Mouse (Mus musculus): ENCODE results near the gene Nt5c3. TPM values are rescaled to one million over a fixed set of nuclear protein-coding genes. Genes with fewer than 3 reads are reported as not detected.

Gene Nt5c3
- polyA plus RNA-seq, 1 experiment from 2014 or later, result 85.2 TPM

GRCm38 (mm10) chr6:56908397-56908796 is 15.3 kb downstream of the Nt5c3 start:
- no peak overlapping the region for H3K4me3 ChIP-seq (ENCODE audit: low read depth, low read length)
- no peak for DNase-seq (ENCODE audit: low spot score)
- no peak overlapping the region for H3K9ac ChIP-seq (replicated peaks; ENCODE audit: low read length)
- no peak overlapping the region for H3K4me2 ChIP-seq (ENCODE audit: low read depth, low read length)
- no peak overlapping the region for H3K27ac ChIP-seq (replicated peaks; ENCODE audit: low read depth, low read length)
- 96% methylated on average over 2 of the region's 2 CpGs for WGBS
- no peak for ATAC-seq (replicated peaks; ENCODE audit: insufficient number of reproducible peaks, low FRiP score, low TSS enrichment, low read depth)
- H3K4me1 ChIP-seq (ENCODE audit: control insufficient read depth, insufficient read depth, low read length), result no peaks in the 10 kb centered on the region
- no peaks in the 10 kb centered on the region for H3K36me3 ChIP-seq (replicated peaks; ENCODE audit: control insufficient read depth, insufficient read depth, low read depth, low read length)
- H3K27me3 ChIP-seq (ENCODE audit: control insufficient read depth, insufficient read depth, low read length), result no peaks in the 10 kb centered on the region
- no peaks in the 10 kb centered on the region for H3K9me3 ChIP-seq (replicated peaks; ENCODE audit: control insufficient read depth, low read length)

- no peaks in the 10 kb centered on the region for H3K36me3 ChIP-seq (replicated peaks; ENCODE audit: control insufficient read depth, insufficient read depth, low read depth, low read length)
- no peak for DNase-seq (ENCODE audit: low spot score)
- no peak overlapping the region for H3K27ac ChIP-seq (replicated peaks; ENCODE audit: low read depth, low read length)
- WGBS, result 90% methylated on average over 3 of the region's 3 CpGs
- H3K4me1 ChIP-seq (ENCODE audit: control insufficient read depth, insufficient read depth, low read length), result no peaks in the 10 kb centered on the region
- H3K9ac ChIP-seq (replicated peaks; ENCODE audit: low read length), result no peak overlapping the region
- H3K9me3 ChIP-seq (replicated peaks; ENCODE audit: control insufficient read depth, low read length), result no peaks in the 10 kb centered on the region
- no peak for ATAC-seq (replicated peaks; ENCODE audit: insufficient number of reproducible peaks, low FRiP score, low TSS enrichment, low read depth)
- no peak overlapping the region for H3K4me2 ChIP-seq (ENCODE audit: low read depth, low read length)
- H3K4me3 ChIP-seq (ENCODE audit: low read depth, low read length), result no peak overlapping the region
- no peaks in the 10 kb centered on the region for H3K27me3 ChIP-seq (ENCODE audit: control insufficient read depth, insufficient read depth, low read length)
Observed at GRCm38 (mm10) chr6:56907973-56908372, 15.8 kb downstream of the Nt5c3 start.

- DNase-seq (ENCODE audit: low spot score), result no peak
- Histone ChIP-seq H3K9me3 (replicated peaks; ENCODE audit: control insufficient read depth, low read length) (no peaks in the 10 kb centered on the region), H3K9ac (replicated peaks; ENCODE audit: low read length) (no peak overlapping the region), H3K4me3 (ENCODE audit: low read depth, low read length) (no peak overlapping the region), H3K4me1 (ENCODE audit: control insufficient read depth, insufficient read depth, low read length) (no peaks in the 10 kb centered on the region), H3K4me2 (ENCODE audit: low read depth, low read length) (no peak overlapping the region), H3K27me3 (ENCODE audit: control insufficient read depth, insufficient read depth, low read length) (no peaks in the 10 kb centered on the region), H3K27ac (replicated peaks; ENCODE audit: low read depth, low read length) (no peak overlapping the region), H3K36me3 (replicated peaks; ENCODE audit: control insufficient read depth, insufficient read depth, low read depth, low read length) (no peaks in the 10 kb centered on the region)
- ATAC-seq (replicated peaks; ENCODE audit: insufficient number of reproducible peaks, low FRiP score, low TSS enrichment, low read depth), result no peak
- 82% methylated on average over 8 of the region's 8 CpGs for WGBS
Observed at GRCm38 (mm10) chr6:56906121-56906846, 17.4 kb downstream of the Nt5c3 start.

GRCm38 (mm10) chr6:56905486-56905885 is 18.2 kb downstream of the Nt5c3 start:
- WGBS, result 91% methylated on average over 5 of the region's 5 CpGs
- H3K27ac ChIP-seq (replicated peaks; ENCODE audit: low read depth, low read length), result no peak overlapping the region
- H3K4me2 ChIP-seq (ENCODE audit: low read depth, low read length), result no peak overlapping the region
- ATAC-seq (replicated peaks; ENCODE audit: insufficient number of reproducible peaks, low FRiP score, low TSS enrichment, low read depth) (no peak), DNase-seq (ENCODE audit: low spot score) (no peak)
- H3K27me3 ChIP-seq (ENCODE audit: control insufficient read depth, insufficient read depth, low read length), result no peaks in the 10 kb centered on the region
- H3K4me1 ChIP-seq (ENCODE audit: control insufficient read depth, insufficient read depth, low read length), result no peaks in the 10 kb centered on the region
- H3K4me3 ChIP-seq (ENCODE audit: low read depth, low read length), result no peak overlapping the region
- H3K9me3 ChIP-seq (replicated peaks; ENCODE audit: control insufficient read depth, low read length), result no peaks in the 10 kb centered on the region
- H3K36me3 ChIP-seq (replicated peaks; ENCODE audit: control insufficient read depth, insufficient read depth, low read depth, low read length), result no peaks in the 10 kb centered on the region
- H3K9ac ChIP-seq (replicated peaks; ENCODE audit: low read length), result no peak overlapping the region

- 86% methylated on average over 2 of the region's 2 CpGs for WGBS
Observed at GRCm38 (mm10) chr6:56904982-56905381, 18.8 kb downstream of the Nt5c3 start.

GRCm38 (mm10) chr6:56904330-56904729 is 19.4 kb downstream of the Nt5c3 start:
- Histone ChIP-seq H3K9ac (replicated peaks; ENCODE audit: low read length) (no peak overlapping the region), H3K27ac (replicated peaks; ENCODE audit: low read depth, low read length) (no peak overlapping the region), H3K4me3 (ENCODE audit: low read depth, low read length) (no peak overlapping the region), H3K36me3 (replicated peaks; ENCODE audit: control insufficient read depth, insufficient read depth, low read depth, low read length) (no peaks in the 10 kb centered on the region), H3K4me1 (ENCODE audit: control insufficient read depth, insufficient read depth, low read length) (no peaks in the 10 kb centered on the region), H3K9me3 (replicated peaks; ENCODE audit: control insufficient read depth, low read length) (no peaks in the 10 kb centered on the region), H3K4me2 (ENCODE audit: low read depth, low read length) (no peak overlapping the region), H3K27me3 (ENCODE audit: control insufficient read depth, insufficient read depth, low read length) (no peaks in the 10 kb centered on the region)
- WGBS, result 80% methylated on average over 1 of the region's 1 CpGs
- ATAC-seq (replicated peaks; ENCODE audit: insufficient number of reproducible peaks, low FRiP score, low TSS enrichment, low read depth) (no peak), DNase-seq (ENCODE audit: low spot score) (no peak)

More at GRCm38 (mm10) chr6:56904982-56905381, 18.8 kb downstream of the Nt5c3 start:
- Histone ChIP-seq H3K4me3 (ENCODE audit: low read depth, low read length) (no peak overlapping the region), H3K27me3 (ENCODE audit: control insufficient read depth, insufficient read depth, low read length) (no peaks in the 10 kb centered on the region), H3K27ac (replicated peaks; ENCODE audit: low read depth, low read length) (no peak overlapping the region), H3K9ac (replicated peaks; ENCODE audit: low read length) (no peak overlapping the region), H3K36me3 (replicated peaks; ENCODE audit: control insufficient read depth, insufficient read depth, low read depth, low read length) (no peaks in the 10 kb centered on the region), H3K9me3 (replicated peaks; ENCODE audit: control insufficient read depth, low read length) (no peaks in the 10 kb centered on the region), H3K4me1 (ENCODE audit: control insufficient read depth, insufficient read depth, low read length) (no peaks in the 10 kb centered on the region), H3K4me2 (ENCODE audit: low read depth, low read length) (no peak overlapping the region)
- ATAC-seq (replicated peaks; ENCODE audit: insufficient number of reproducible peaks, low FRiP score, low TSS enrichment, low read depth), result no peak
- no peak for DNase-seq (ENCODE audit: low spot score)

GRCm38 (mm10) chr6:56903831-56904230 is 19.9 kb downstream of the Nt5c3 start:
- Histone ChIP-seq H3K9ac (replicated peaks; ENCODE audit: low read length) (no peak overlapping the region), H3K9me3 (replicated peaks; ENCODE audit: control insufficient read depth, low read length) (no peaks in the 10 kb centered on the region), H3K27ac (replicated peaks; ENCODE audit: low read depth, low read length) (no peak overlapping the region), H3K4me3 (ENCODE audit: low read depth, low read length) (no peak overlapping the region), H3K4me2 (ENCODE audit: low read depth, low read length) (no peak overlapping the region), H3K36me3 (replicated peaks; ENCODE audit: control insufficient read depth, insufficient read depth, low read depth, low read length) (no peaks in the 10 kb centered on the region), H3K27me3 (ENCODE audit: control insufficient read depth, insufficient read depth, low read length) (no peaks in the 10 kb centered on the region), H3K4me1 (ENCODE audit: control insufficient read depth, insufficient read depth, low read length) (no peaks in the 10 kb centered on the region)
- ATAC-seq (replicated peaks; ENCODE audit: insufficient number of reproducible peaks, low FRiP score, low TSS enrichment, low read depth), result no peak
- 47% methylated on average over 6 of the region's 6 CpGs for WGBS
- DNase-seq (ENCODE audit: low spot score), result no peak

- Histone ChIP-seq H3K4me3 (ENCODE audit: low read depth, low read length) (no peak overlapping the region), H3K27me3 (ENCODE audit: control insufficient read depth, insufficient read depth, low read length) (no peaks in the 10 kb centered on the region), H3K9me3 (replicated peaks; ENCODE audit: control insufficient read depth, low read length) (no peaks in the 10 kb centered on the region), H3K9ac (replicated peaks; ENCODE audit: low read length) (no peak overlapping the region), H3K36me3 (replicated peaks; ENCODE audit: control insufficient read depth, insufficient read depth, low read depth, low read length) (no peaks in the 10 kb centered on the region), H3K27ac (replicated peaks; ENCODE audit: low read depth, low read length) (no peak overlapping the region), H3K4me2 (ENCODE audit: low read depth, low read length) (no peak overlapping the region), H3K4me1 (ENCODE audit: control insufficient read depth, insufficient read depth, low read length) (no peaks in the 10 kb centered on the region)
- no peak for ATAC-seq (replicated peaks; ENCODE audit: insufficient number of reproducible peaks, low FRiP score, low TSS enrichment, low read depth)
- 81% methylated on average over 7 of the region's 7 CpGs for WGBS
- DNase-seq (ENCODE audit: low spot score), result no peak
Observed at GRCm38 (mm10) chr6:56902606-56903520, 20.9 kb downstream of the Nt5c3 start.

All from embryonic facial prominence, embryonic 11.5 days (tissue).